Comparison of ENCODE assay signal across 8 mouse cellular contexts in the genomic region with DNA sequence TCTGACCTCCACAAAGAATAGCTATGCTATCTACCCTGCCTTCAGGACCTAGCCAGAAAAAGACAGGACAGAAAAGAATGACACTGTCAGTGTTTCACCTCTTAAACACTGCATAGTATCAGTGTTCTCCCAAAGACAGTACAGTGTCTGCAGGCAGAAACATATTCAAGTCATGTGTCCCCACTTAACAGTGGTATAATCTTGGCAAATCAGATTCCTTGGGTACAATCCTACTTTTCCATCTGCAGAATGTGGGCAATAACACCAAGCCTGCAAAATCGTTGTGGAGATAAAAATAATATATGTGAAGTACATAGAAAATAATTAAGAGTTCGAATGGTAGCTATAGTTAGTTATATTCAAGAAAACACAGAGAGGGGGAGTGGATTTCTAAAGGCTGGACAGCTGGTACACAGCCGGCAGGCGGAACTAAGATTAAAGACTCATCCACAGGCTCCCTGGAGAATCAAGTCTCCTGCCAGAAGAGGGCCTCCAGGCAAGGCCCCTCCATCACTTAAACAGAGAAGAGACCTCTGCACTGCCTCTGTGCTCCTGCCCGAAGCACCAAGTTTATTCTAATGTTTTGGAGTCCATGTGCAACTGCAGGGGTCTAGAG. TPM values are rescaled to one million over a fixed set of nuclear protein-coding genes. Genes with fewer than 3 reads are reported as not detected.
DNase-seq lines count a peak whose midpoint lies in the region; ATAC-seq lines count a peak whose summit lies in the region.

No protein-coding gene starts in this region.

- H3K4me2 ChIP-seq in heart, embryonic 12.5 days, result no peak overlapping the region

- H3K36me3 ChIP-seq in heart, embryonic 12.5 days, result no peaks in the 10 kb centered on the region

- H3K27ac ChIP-seq in heart, embryonic 12.5 days (ENCODE audit: poor library complexity, severe bottlenecking), result no peak overlapping the region

- H3K9ac ChIP-seq in heart, embryonic 12.5 days, result no peak overlapping the region

- no peaks in the 10 kb centered on the region for H3K27me3 ChIP-seq in heart, embryonic 12.5 days (replicated peaks)

- H3K9me3 ChIP-seq in heart, embryonic 12.5 days (replicated peaks), result no peaks in the 10 kb centered on the region

- no peak overlapping the region for H3K4me3 ChIP-seq in heart, embryonic 12.5 days

- H3K4me1 ChIP-seq in heart, embryonic 12.5 days (replicated peaks), result peaks cover 12% of the 10 kb centered on the region

- no peak for ATAC-seq in heart, embryonic 12.5 days (ENCODE audit: insufficient number of reproducible peaks, low FRiP score)
- ATAC-seq in granulocyte monocyte progenitor cell, adult 5-6 weeks (replicated peaks; ENCODE audit: poor library complexity, severe bottlenecking), result no peak

- peak; percentile 36 to 62 for DNase-seq in heart, adult 9 months (ENCODE audit: low spot score in 2 of 2)
- DNase-seq in cerebellum, postnatal 14 days, result peak; percentile 43 to 55
- DNase-seq in layer of hippocampus, adult 9-11 months, result peak; percentile 79
- peak; percentile 74 to 87 for DNase-seq in right cerebral cortex, postnatal 10 days (ENCODE audit: low spot score in 2 of 2)
- DNase-seq in spleen, postnatal 10 days (ENCODE audit: low spot score in 2 of 2), result no peak
- DNase-seq in B cell, adult 2 months, result no peak

- 64% methylated on average over 5 of the region's 5 CpGs for WGBS in heart, embryonic 12.5 days

RNA-seq across cellular contexts. Expression of a gene that starts 53.4 kb away (rescaled TPM):
- 86.2 and 91.5 TPM in 2 replicates for polyA plus RNA-seq in heart, embryonic 12.5 days (2016; fragmentation: Nextera tagmentation; extraction: Ambion mirVana)
- total RNA-seq in granulocyte monocyte progenitor cell, adult 5-6 weeks (2014; fragmentation: Nextera tagmentation), result 225 and 231 TPM in 2 replicates
- total RNA-seq in granulocyte monocyte progenitor cell, adult 5-6 weeks (2017), result 260 and 264 TPM in 2 replicates

Comparison
In these comparisons a context has a peak if more than half of its experiments do, and no peak if none do; other contexts are left out.
1. DNase-seq: peak in heart, adult 9 months (2 of 2), cerebellum, postnatal 14 days (2 of 2), layer of hippocampus, adult 9-11 months (single experiment) and right cerebral cortex, postnatal 10 days (2 of 2); none in spleen, postnatal 10 days (0 of 2) and B cell, adult 2 months (0 of 2).